Mouse (Mus musculus): ENCODE data around the gene Trim12a. TPM values are rescaled to one million over a fixed set of nuclear protein-coding genes. Genes with fewer than 3 reads are reported as not detected.
"Not testable (repeated sequence)": the region's sequence is repeated elsewhere in the genome, so short reads cannot be mapped to it uniquely, and the experiment has no call there.

Gene Trim12a
- polyA plus RNA-seq, 1 experiment from 2014 or later: 1.9 TPM

GRCm38 (mm10) chr7:104287576-104288443, 27.5 kb downstream of the Trim12a start, which contains the start of gene Trim5:
TSS of gene Trim5 (minus strand) at chr7:104288094.
- H3K36me3 ChIP-seq (replicated peaks); H3K4me2 ChIP-seq; H3K9me3 ChIP-seq; H3K4me3 ChIP-seq (replicated peaks); H3K27me3 ChIP-seq; H3K9ac ChIP-seq; H3K4me1 ChIP-seq; H3K27ac ChIP-seq; ATAC-seq (ENCODE audit: low FRiP score): not testable (repeated sequence)
- WGBS: 47% methylated on average over 14 of the region's 14 CpGs

GRCm38 (mm10) chr7:104279361-104279760, 35.9 kb downstream of the Trim12a start:
- H3K36me3 ChIP-seq (replicated peaks); H3K4me3 ChIP-seq (replicated peaks); H3K4me2 ChIP-seq; ATAC-seq (ENCODE audit: low FRiP score); H3K27me3 ChIP-seq; H3K9ac ChIP-seq; H3K27ac ChIP-seq; H3K9me3 ChIP-seq; H3K4me1 ChIP-seq: not testable (repeated sequence)
- 73% methylated on average over 3 of the region's 3 CpGs for WGBS

- ATAC-seq (ENCODE audit: low FRiP score): not testable (repeated sequence)
These were observed 49.9 kb downstream of the Trim12a start for GRCm38 (mm10) chr7:104265335-104265734.

DNA sequence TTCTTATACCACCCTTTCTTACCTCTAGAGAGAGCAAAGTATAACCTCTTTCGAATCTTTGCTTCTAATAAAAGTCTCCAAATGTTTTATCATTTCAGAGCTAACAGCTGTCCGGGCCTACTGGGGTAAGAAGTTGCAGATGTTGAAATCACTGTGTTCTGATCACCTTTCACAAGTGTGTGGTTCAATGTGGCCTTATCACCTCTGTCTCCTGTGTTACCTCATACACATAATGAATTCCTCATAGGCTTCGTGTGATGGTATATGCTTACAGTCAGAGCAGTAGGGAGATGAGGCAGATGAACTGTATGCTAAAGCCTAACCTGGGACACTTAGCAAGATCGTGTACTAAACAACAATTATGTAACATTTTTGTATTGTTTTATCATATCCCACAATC, 54.9 kb downstream of the Trim12a start:
- not testable (repeated sequence) for ATAC-seq (ENCODE audit: low FRiP score); H3K9me3 ChIP-seq; H3K27ac ChIP-seq; H3K4me1 ChIP-seq; H3K36me3 ChIP-seq (replicated peaks); H3K4me2 ChIP-seq; H3K4me3 ChIP-seq (replicated peaks); H3K27me3 ChIP-seq; H3K9ac ChIP-seq
- 93% methylated on average over 4 of the region's 4 CpGs for WGBS

More at GRCm38 (mm10) chr7:104265335-104265734, 49.9 kb downstream of the Trim12a start:
- not testable (repeated sequence) for H3K27me3 ChIP-seq; H3K4me1 ChIP-seq; H3K9ac ChIP-seq; H3K27ac ChIP-seq; H3K36me3 ChIP-seq (replicated peaks); H3K4me3 ChIP-seq (replicated peaks); H3K4me2 ChIP-seq; H3K9me3 ChIP-seq
- 90% methylated on average over 5 of the region's 5 CpGs for WGBS

Other genes starting within 250 kb of the Trim12a start
- not detected in 2 replicates for gene Olfr644, start 243.6 kb downstream of the Trim12a start, polyA plus RNA-seq (2016; fragmentation: Nextera tagmentation; extraction: Ambion mirVana)
- not detected in 2 replicates for gene Olfr645, start 230.0 kb downstream of the Trim12a start, polyA plus RNA-seq (2016; fragmentation: Nextera tagmentation; extraction: Ambion mirVana)
- not detected in 2 replicates for gene Olfr646, start 210.6 kb downstream of the Trim12a start, polyA plus RNA-seq (2016; fragmentation: Nextera tagmentation; extraction: Ambion mirVana)
- not detected in 2 replicates for gene Ubqln5, start 185.6 kb downstream of the Trim12a start, polyA plus RNA-seq (2016; fragmentation: Nextera tagmentation; extraction: Ambion mirVana)
- not detected in 2 replicates for gene Olfr643, start 178.1 kb downstream of the Trim12a start, polyA plus RNA-seq (2016; fragmentation: Nextera tagmentation; extraction: Ambion mirVana)
- not detected in 2 replicates for gene Ubqln3, start 172.2 kb downstream of the Trim12a start, polyA plus RNA-seq (2016; fragmentation: Nextera tagmentation; extraction: Ambion mirVana)
- not detected in 2 replicates for gene Ubqlnl, start 164.9 kb downstream of the Trim12a start, polyA plus RNA-seq (2016; fragmentation: Nextera tagmentation; extraction: Ambion mirVana)
- not detected in 2 replicates for gene Olfm5, start 150.6 kb downstream of the Trim12a start, polyA plus RNA-seq (2016; fragmentation: Nextera tagmentation; extraction: Ambion mirVana)
- 0.41 and 0.51 TPM in 2 replicates for gene Olfr648, start 132.1 kb downstream of the Trim12a start, polyA plus RNA-seq (2016; fragmentation: Nextera tagmentation; extraction: Ambion mirVana)
- not detected in 2 replicates for gene Olfr649, start 119.5 kb downstream of the Trim12a start, polyA plus RNA-seq (2016; fragmentation: Nextera tagmentation; extraction: Ambion mirVana)
- gene Trim6, start 96.7 kb downstream of the Trim12a start, polyA plus RNA-seq (2016; fragmentation: Nextera tagmentation; extraction: Ambion mirVana): 0.62 and 1.1 TPM in 2 replicates
- 0.53 and 1.1 TPM in 2 replicates for gene Trim34a, start 71.0 kb downstream of the Trim12a start, polyA plus RNA-seq (2016; fragmentation: Nextera tagmentation; extraction: Ambion mirVana)
- 0.05 TPM in 1 of 2 replicates, not detected in the other for gene Trim5, start 27.4 kb downstream of the Trim12a start, polyA plus RNA-seq (2016; fragmentation: Nextera tagmentation; extraction: Ambion mirVana)
- gene Trim34b, start 14.0 kb upstream of the Trim12a start, polyA plus RNA-seq (2016; fragmentation: Nextera tagmentation; extraction: Ambion mirVana): not detected in 2 replicates
- 0.55 and 0.83 TPM in 2 replicates for gene Trim12c, start 37.9 kb upstream of the Trim12a start, polyA plus RNA-seq (2016; fragmentation: Nextera tagmentation; extraction: Ambion mirVana)
- not detected in 2 replicates for gene Trim30b, start 54.4 kb upstream of the Trim12a start, polyA plus RNA-seq (2016; fragmentation: Nextera tagmentation; extraction: Ambion mirVana)
- gene Trim30c, start 85.4 kb upstream of the Trim12a start, polyA plus RNA-seq (2016; fragmentation: Nextera tagmentation; extraction: Ambion mirVana): not detected in 2 replicates
- 0.40 and 0.52 TPM in 2 replicates for gene Trim30a, start 149.7 kb upstream of the Trim12a start, polyA plus RNA-seq (2016; fragmentation: Nextera tagmentation; extraction: Ambion mirVana)
- 0.05 and 0.29 TPM in 2 replicates for gene Trim30d, start 192.4 kb upstream of the Trim12a start, polyA plus RNA-seq (2016; fragmentation: Nextera tagmentation; extraction: Ambion mirVana)
- gene Olfr651, start 234.7 kb upstream of the Trim12a start, polyA plus RNA-seq (2016; fragmentation: Nextera tagmentation; extraction: Ambion mirVana): not detected in 2 replicates
- not detected in 2 replicates for gene Olfr652, start 245.4 kb upstream of the Trim12a start, polyA plus RNA-seq (2016; fragmentation: Nextera tagmentation; extraction: Ambion mirVana)

Measured in forebrain, embryonic 12.5 days (tissue).